Mouse (Mus musculus) heart, postnatal 36 days (tissue): ENCODE measurements around the gene St6galnac6. TPM values are rescaled to one million over a fixed set of nuclear protein-coding genes. Genes with fewer than 3 reads are reported as not detected.

Experiments used
- DNase-seq, 2 experiments: peaks; one replicate each; pipeline ENCODE4 v3.0.0; 2021 to 2022
- intact Hi-C: fragments of 180-260 bp; cut with DNase I; formaldehyde crosslinking; loops from one replicate; pipeline ENCODE4 v1.15.1; 2025
- total RNA-seq, 2 experiments: library from RNA; stranded (reverse); gene quantifications; 2 replicates each; pipeline ENCODE4 v1.2.3; 2021

Gene St6galnac6
- 100 to 1,000 TPM; 108 to 116 TPM for total RNA-seq

GRCm38 (mm10) chr2:32599409-32599808, at the start of gene St6galnac6:
St6galnac6 (plus strand) TSS chr2:32599709.
- intact Hi-C loops = loop anchor here (1.0 kb wide), 1 partner anchor 10 kb away; no protein-coding TSS in a partner anchor
- DNase-seq = no peak

GRCm38 (mm10) chr2:32549764-32550163, 49.7 kb upstream of the St6galnac6 start:
- intact Hi-C loops = no loop called here
- DNase-seq = peak; percentile 81 to 85

- no peak for DNase-seq
- intact Hi-C loops = no loop called here
Measured at GRCm38 (mm10) chr2:32551236-32551635, 48.3 kb upstream of the St6galnac6 start.

GRCm38 (mm10) chr2:32553592-32554148, 45.8 kb upstream of the St6galnac6 start:
- intact Hi-C loops = no loop called here
- DNase-seq = no peak

GRCm38 (mm10) chr2:32555484-32555883, 44.0 kb upstream of the St6galnac6 start:
- DNase-seq = no peak
- intact Hi-C loops = no loop called here

GRCm38 (mm10) chr2:32556019-32556418, 43.5 kb upstream of the St6galnac6 start:
- intact Hi-C loops = no loop called here
- no peak for DNase-seq

- intact Hi-C loops = no loop called here
- no peak for DNase-seq
Measured at GRCm38 (mm10) chr2:32559570-32559969, 39.9 kb upstream of the St6galnac6 start.

GRCm38 (mm10) chr2:32566536-32567063, 32.9 kb upstream of the St6galnac6 start:
- intact Hi-C loops = loop anchor here (1.0 to 5.0 kb wide), 4 partner anchors 30 to 162 kb away; no protein-coding TSS in a partner anchor

GRCm38 (mm10) chr2:32568149-32568548, 31.4 kb upstream of the St6galnac6 start:
- intact Hi-C loops = loop anchor here (5.0 kb wide), 1 partner anchor 146 kb away; no protein-coding TSS in a partner anchor
- DNase-seq = no peak

More at GRCm38 (mm10) chr2:32566536-32567063, 32.9 kb upstream of the St6galnac6 start:
- peak; percentile 72 to 79 for DNase-seq

- no peak for DNase-seq
- intact Hi-C loops = loop anchor here (5.0 kb wide), 1 partner anchor 147 kb away; no protein-coding TSS in a partner anchor
Measured at GRCm38 (mm10) chr2:32568941-32569340, 30.6 kb upstream of the St6galnac6 start.

GRCm38 (mm10) chr2:32570698-32571494, 28.6 kb upstream of the St6galnac6 start, which contains the start of gene Dpm2:
Dpm2 (plus strand) TSS chr2:32570858.
- intact Hi-C loops = no loop called here
- peak; percentile 85 to 88 for DNase-seq

- intact Hi-C loops = no loop called here
- no peak for DNase-seq
Measured at GRCm38 (mm10) chr2:32572196-32572595, 27.3 kb upstream of the St6galnac6 start.

- intact Hi-C loops = no loop called here
- no peak for DNase-seq
Measured at GRCm38 (mm10) chr2:32574497-32574896, 25.0 kb upstream of the St6galnac6 start, which contains the start of gene Pip5kl1. Pip5kl1 (plus strand) TSS chr2:32574797.

- peak; percentile 47 to 62 for DNase-seq
- intact Hi-C loops = no loop called here
Measured at GRCm38 (mm10) chr2:32574901-32575585, 24.5 kb upstream of the St6galnac6 start.

- DNase-seq = no peak
- intact Hi-C loops = no loop called here
Measured at GRCm38 (mm10) chr2:32575586-32576160, 23.8 kb upstream of the St6galnac6 start, which contains the start of gene 9430097D07Rik. 9430097D07Rik (minus strand) TSS chr2:32575684.

GRCm38 (mm10) chr2:32576532-32576931, 23.0 kb upstream of the St6galnac6 start:
- DNase-seq = no peak
- intact Hi-C loops = no loop called here

- DNase-seq = peak in 1 of 2 experiments; percentile 35
- intact Hi-C loops = no loop called here
Measured at GRCm38 (mm10) chr2:32578146-32579046, 21.1 kb upstream of the St6galnac6 start.

- DNase-seq = peak in 1 of 2 experiments; percentile 35
- intact Hi-C loops = loop anchor here (5.0 kb wide), 1 partner anchor 36 kb away; no protein-coding TSS in a partner anchor
Measured at GRCm38 (mm10) chr2:32581450-32582095, 17.9 kb upstream of the St6galnac6 start.
